ENCODE assay signal across 9 mouse cellular contexts in the genomic region with DNA sequence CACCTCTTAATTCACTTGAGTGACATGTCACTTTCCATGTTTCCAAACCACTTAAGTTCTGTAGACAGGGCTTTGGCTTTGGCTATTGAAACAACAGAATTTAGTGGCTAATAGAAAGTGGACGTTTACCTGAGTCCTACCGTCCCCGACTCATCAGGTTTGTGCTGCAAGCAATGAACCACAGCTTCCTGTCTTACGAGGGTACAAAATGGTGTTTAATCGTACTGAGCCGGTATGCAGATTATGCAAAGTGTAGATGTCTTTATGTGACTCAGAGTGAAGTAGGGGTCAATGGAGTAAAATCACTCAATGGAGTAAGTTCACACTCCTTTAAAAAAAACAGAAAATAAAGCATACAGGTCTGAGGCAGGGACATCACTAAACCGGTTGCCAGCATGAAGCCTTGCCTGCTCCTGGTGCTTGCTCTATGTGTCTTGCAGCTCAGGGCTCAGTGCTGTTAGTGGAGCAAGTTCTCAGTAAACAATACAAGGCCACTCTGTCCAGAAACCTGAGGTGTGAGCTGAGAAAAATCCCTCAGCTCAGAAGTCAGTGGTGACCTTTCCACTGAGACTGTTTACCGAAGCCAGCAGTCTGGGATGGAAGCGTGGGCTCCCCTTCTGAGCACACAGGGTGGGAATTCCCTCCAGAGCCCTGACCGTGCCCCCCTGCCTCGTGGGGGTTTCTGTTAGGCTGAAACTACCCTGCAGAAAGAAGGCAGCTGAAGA.
DNase-seq lines count a peak whose midpoint lies in the region; ATAC-seq and TF ChIP-seq lines count a peak whose summit lies in the region.
"Had no signal": no experiment of that assay in that cellular context is flagged by ENCODE, and none has a peak within 500 bp of the region (broad histone marks: within the 10 kb centered on the region; RNA-seq: fewer than 3 reads in every experiment).

No protein-coding gene starts in this region.

- 49% methylated on average over 11 of the region's 11 CpGs for WGBS in hindbrain, postnatal 0 days
- 51% methylated on average over 11 of the region's 11 CpGs for WGBS in hindbrain, embryonic 12.5 days
- WGBS in intestine, embryonic 15.5 days = 24% methylated on average over 11 of the region's 11 CpGs
- 21% methylated on average over 11 of the region's 11 CpGs for WGBS in neural tube, embryonic 13.5 days
- WGBS in liver, postnatal 0 days (ENCODE audit: insufficient replicate concordance) = 24% methylated on average over 11 of the region's 11 CpGs

- H3K27ac ChIP-seq in hindbrain, postnatal 0 days = 0 out of 2 replicates have a peak overlapping the region, but pooled peaks have one; percentile 7
- H3K27ac ChIP-seq in hindbrain, embryonic 12.5 days = no peak overlapping the region
- peak overlapping the region; percentile 85 for H3K27ac ChIP-seq in intestine, embryonic 15.5 days
- H3K27ac ChIP-seq in neural tube, embryonic 13.5 days (replicated peaks) = peak overlapping the region; percentile 70
- no peak overlapping the region for H3K27ac ChIP-seq in liver, postnatal 0 days (ENCODE audit: low read depth)
- H3K27ac ChIP-seq: left cerebral cortex, adult 2 months had no signal

- no peaks in the 10 kb centered on the region for H3K27me3 ChIP-seq in hindbrain, postnatal 0 days (ENCODE audit: insufficient read depth, low read length)
- H3K27me3 ChIP-seq in hindbrain, embryonic 12.5 days = no peaks in the 10 kb centered on the region
- no peaks in the 10 kb centered on the region for H3K27me3 ChIP-seq in intestine, embryonic 15.5 days (replicated peaks)
- H3K27me3 ChIP-seq in neural tube, embryonic 13.5 days = no peaks in the 10 kb centered on the region
- no peaks in the 10 kb centered on the region for H3K27me3 ChIP-seq in liver, postnatal 0 days (ENCODE audit: insufficient read depth, low read length)

- TF ChIP-seq EP300 in liver, postnatal 0 days (IDR thresholded peaks at IDR 0.05; ENCODE audit: low read depth) = no peak

- H3K9ac ChIP-seq in hindbrain, postnatal 0 days (replicated peaks; ENCODE audit: low read length) = no peak overlapping the region
- no peak overlapping the region for H3K9ac ChIP-seq in hindbrain, embryonic 12.5 days
- H3K9ac ChIP-seq in intestine, embryonic 15.5 days = no peak overlapping the region
- H3K9ac ChIP-seq in neural tube, embryonic 13.5 days = no peak overlapping the region
- no peak overlapping the region for H3K9ac ChIP-seq in liver, postnatal 0 days (replicated peaks)

- no peak for TF ChIP-seq CTCF in hindbrain, postnatal 0 days (IDR thresholded peaks at IDR 0.05; ENCODE audit: low read depth)
- TF ChIP-seq CTCF in liver, postnatal 0 days (IDR thresholded peaks at IDR 0.05; ENCODE audit: low read depth) = no peak

- no peaks in the 10 kb centered on the region for H3K9me3 ChIP-seq in hindbrain, postnatal 0 days (ENCODE audit: low read length)
- H3K9me3 ChIP-seq in hindbrain, embryonic 12.5 days (replicated peaks) = no peaks in the 10 kb centered on the region
- no peaks in the 10 kb centered on the region for H3K9me3 ChIP-seq in intestine, embryonic 15.5 days
- no peaks in the 10 kb centered on the region for H3K9me3 ChIP-seq in neural tube, embryonic 13.5 days
- no peaks in the 10 kb centered on the region for H3K9me3 ChIP-seq in liver, postnatal 0 days (ENCODE audit: low read length)

- no peaks in the 10 kb centered on the region for H3K36me3 ChIP-seq in hindbrain, postnatal 0 days (ENCODE audit: insufficient read depth, low read length)
- no peaks in the 10 kb centered on the region for H3K36me3 ChIP-seq in hindbrain, embryonic 12.5 days
- no peaks in the 10 kb centered on the region for H3K36me3 ChIP-seq in intestine, embryonic 15.5 days
- H3K36me3 ChIP-seq in neural tube, embryonic 13.5 days = no peaks in the 10 kb centered on the region
- no peaks in the 10 kb centered on the region for H3K36me3 ChIP-seq in liver, postnatal 0 days (replicated peaks; ENCODE audit: insufficient read depth, low read length)

- no peak overlapping the region for H3K4me3 ChIP-seq in hindbrain, postnatal 0 days (ENCODE audit: low read length)
- H3K4me3 ChIP-seq in hindbrain, embryonic 12.5 days = no peak overlapping the region
- H3K4me3 ChIP-seq in intestine, embryonic 15.5 days (replicated peaks) = no peak overlapping the region
- H3K4me3 ChIP-seq in neural tube, embryonic 13.5 days = no peak overlapping the region
- H3K4me3 ChIP-seq in liver, postnatal 0 days (ENCODE audit: low read depth, low read length) = no peak overlapping the region
- H3K4me3 ChIP-seq: left cerebral cortex, adult 2 months had no signal

- no peak overlapping the region for H3K4me2 ChIP-seq in hindbrain, postnatal 0 days (ENCODE audit: low read depth, low read length)
- H3K4me2 ChIP-seq in hindbrain, embryonic 12.5 days (replicated peaks) = no peak overlapping the region
- H3K4me2 ChIP-seq in intestine, embryonic 15.5 days (replicated peaks) = peak overlapping the region; percentile 45
- H3K4me2 ChIP-seq in neural tube, embryonic 13.5 days = peak overlapping the region; percentile 36
- H3K4me2 ChIP-seq in liver, postnatal 0 days (ENCODE audit: low read depth, low read length) = no peak overlapping the region

- no peaks in the 10 kb centered on the region for H3K4me1 ChIP-seq in hindbrain, postnatal 0 days (ENCODE audit: insufficient read depth, low read length)
- H3K4me1 ChIP-seq in hindbrain, embryonic 12.5 days = peaks cover 6% of the 10 kb centered on the region; the same call in 1 of the 2 replicates
- peaks cover 12% of the 10 kb centered on the region for H3K4me1 ChIP-seq in intestine, embryonic 15.5 days (replicated peaks)
- H3K4me1 ChIP-seq in neural tube, embryonic 13.5 days (replicated peaks) = peaks cover 20% of the 10 kb centered on the region
- H3K4me1 ChIP-seq in liver, postnatal 0 days (ENCODE audit: insufficient read depth) = no peaks in the 10 kb centered on the region; the same call in 1 of the 2 replicates

- no peak for DNase-seq in hindbrain, postnatal 0 days (ENCODE audit: low spot score)
- DNase-seq in layer of hippocampus, adult 18-20 months (ENCODE audit: low spot score in 2 of 2) = no peak
- DNase-seq in frontal cortex, postnatal 10 days (ENCODE audit: low spot score in 2 of 2) = no peak
- no peak for DNase-seq in liver, postnatal 0 days

- ATAC-seq in hindbrain, postnatal 0 days = no peak
- no peak for ATAC-seq in hindbrain, embryonic 12.5 days (ENCODE audit: low FRiP score)
- ATAC-seq in activated CD4-positive, CD25-positive, alpha-beta regulatory T cell, adult 4 months = peak; percentile 95
- peak; percentile 54 for ATAC-seq in intestine, embryonic 15.5 days
- peak; percentile 63 for ATAC-seq in neural tube, embryonic 13.5 days (ENCODE audit: low read depth)
- no peak for ATAC-seq in liver, postnatal 0 days

Comparison
In these comparisons a context has a peak if more than half of its experiments do, and no peak if none do; other contexts are left out.
1. H3K27ac ChIP-seq: peak in hindbrain, postnatal 0 days (single experiment), intestine, embryonic 15.5 days (single experiment) and neural tube, embryonic 13.5 days (single experiment); none in hindbrain, embryonic 12.5 days (single experiment) and liver, postnatal 0 days (single experiment).
2. ATAC-seq: peak in activated CD4-positive, CD25-positive, alpha-beta regulatory T cell, adult 4 months (single experiment), intestine, embryonic 15.5 days (single experiment) and neural tube, embryonic 13.5 days (single experiment); none in hindbrain, postnatal 0 days (single experiment), hindbrain, embryonic 12.5 days (single experiment) and liver, postnatal 0 days (single experiment).
3. H3K4me2 ChIP-seq: peak in intestine, embryonic 15.5 days (single experiment) and neural tube, embryonic 13.5 days (single experiment); none in hindbrain, postnatal 0 days (single experiment), hindbrain, embryonic 12.5 days (single experiment) and liver, postnatal 0 days (single experiment).